Mouse (Mus musculus): ENCODE measurements at regions not wholly inside any gene's neighbourhood (a gene's known extent, or its start where the extent isn't known, plus 50 kb on each side); places are given as distances from the start of the nearest gene placed in this dataset.

- Histone ChIP-seq H3K4me3 (replicated peaks) (no peak overlapping the region), H3K27ac (no peak overlapping the region), H3K9ac (no peak overlapping the region), H3K27me3 (no peaks in the 10 kb centered on the region), H3K4me2 (no peak overlapping the region), H3K36me3 (no peaks in the 10 kb centered on the region), H3K9me3 (replicated peaks) (no peaks in the 10 kb centered on the region), H3K4me1 (no peaks in the 10 kb centered on the region)
- 100% methylated on average over 1 of the region's 1 CpGs for WGBS
- ATAC-seq (replicated peaks; ENCODE audit: low FRiP score): no peak
Observed at GRCm38 (mm10) chr11:19392190-19392589, 373.4 kb upstream of the Meis1 start.

GRCm38 (mm10) chr11:19394372-19394771, 375.6 kb upstream of the Meis1 start:
- no peaks in the 10 kb centered on the region for H3K27me3 ChIP-seq
- H3K4me1 ChIP-seq: no peaks in the 10 kb centered on the region
- 0 out of 2 replicates have a peak, but pooled peaks have one; percentile 43 for ATAC-seq (replicated peaks; ENCODE audit: low FRiP score)

GRCm38 (mm10) chr11:19400396-19400795, 381.6 kb upstream of the Meis1 start:
- no peak overlapping the region for H3K9ac ChIP-seq
- no peak overlapping the region for H3K27ac ChIP-seq
- no peaks in the 10 kb centered on the region for H3K27me3 ChIP-seq
- WGBS: 88% methylated on average over 7 of the region's 7 CpGs
- no peaks in the 10 kb centered on the region for H3K36me3 ChIP-seq
- H3K4me1 ChIP-seq: no peaks in the 10 kb centered on the region
- H3K4me2 ChIP-seq: no peak overlapping the region
- no peak overlapping the region for H3K4me3 ChIP-seq (replicated peaks)
- no peak for ATAC-seq (replicated peaks; ENCODE audit: low FRiP score)
- no peaks in the 10 kb centered on the region for H3K9me3 ChIP-seq (replicated peaks)

More at GRCm38 (mm10) chr11:19394372-19394771, 375.6 kb upstream of the Meis1 start:
- no peaks in the 10 kb centered on the region for H3K9me3 ChIP-seq (replicated peaks)
- H3K9ac ChIP-seq: no peak overlapping the region
- no peak overlapping the region for H3K27ac ChIP-seq
- H3K4me2 ChIP-seq: no peak overlapping the region
- H3K36me3 ChIP-seq: no peaks in the 10 kb centered on the region
- H3K4me3 ChIP-seq (replicated peaks): no peak overlapping the region

GRCm38 (mm10) chr11:19420143-19420542, 401.4 kb upstream of the Meis1 start:
- no peak overlapping the region for H3K9ac ChIP-seq
- no peak for ATAC-seq (replicated peaks; ENCODE audit: low FRiP score)
- no peak overlapping the region for H3K27ac ChIP-seq
- H3K4me1 ChIP-seq: peaks cover 15% of the 10 kb centered on the region
- 86% methylated on average over 2 of the region's 2 CpGs for WGBS
- no peak overlapping the region for H3K4me3 ChIP-seq (replicated peaks)
- H3K27me3 ChIP-seq: no peaks in the 10 kb centered on the region
- no peaks in the 10 kb centered on the region for H3K9me3 ChIP-seq (replicated peaks)
- no peaks in the 10 kb centered on the region for H3K36me3 ChIP-seq
- no peak overlapping the region for H3K4me2 ChIP-seq

- peaks cover 15% of the 10 kb centered on the region for H3K4me1 ChIP-seq
- no peak overlapping the region for H3K4me3 ChIP-seq (replicated peaks)
- H3K4me2 ChIP-seq: peak overlapping the region; percentile 52
- no peak for ATAC-seq (replicated peaks; ENCODE audit: low FRiP score)
- no peaks in the 10 kb centered on the region for H3K9me3 ChIP-seq (replicated peaks)
- no peaks in the 10 kb centered on the region for H3K36me3 ChIP-seq
- H3K27me3 ChIP-seq: no peaks in the 10 kb centered on the region
- H3K9ac ChIP-seq: no peak overlapping the region
- H3K27ac ChIP-seq: no peak overlapping the region
Observed at GRCm38 (mm10) chr11:19423268-19423667, 404.5 kb upstream of the Meis1 start.

- peak overlapping the region; percentile 20 for H3K4me3 ChIP-seq (replicated peaks)
- H3K4me2 ChIP-seq: peak overlapping the region; percentile 52
- no peaks in the 10 kb centered on the region for H3K27me3 ChIP-seq
- H3K4me1 ChIP-seq: peaks cover 15% of the 10 kb centered on the region
- peak overlapping the region; percentile 38 for H3K27ac ChIP-seq
- no peaks in the 10 kb centered on the region for H3K9me3 ChIP-seq (replicated peaks)
- WGBS: 16% methylated on average over 20 of the region's 20 CpGs
- no peak overlapping the region for H3K9ac ChIP-seq
- H3K36me3 ChIP-seq: no peaks in the 10 kb centered on the region
- ATAC-seq (replicated peaks; ENCODE audit: low FRiP score): peak; percentile 72
Observed at GRCm38 (mm10) chr11:19423841-19424815, 405.3 kb upstream of the Meis1 start.

GRCm38 (mm10) chr11:19427559-19427958, 408.8 kb upstream of the Meis1 start:
- Histone ChIP-seq H3K27ac (no peak overlapping the region), H3K36me3 (no peaks in the 10 kb centered on the region), H3K9ac (no peak overlapping the region), H3K9me3 (replicated peaks) (no peaks in the 10 kb centered on the region), H3K4me3 (replicated peaks) (no peak overlapping the region), H3K27me3 (no peaks in the 10 kb centered on the region), H3K4me2 (no peak overlapping the region), H3K4me1 (peaks cover 15% of the 10 kb centered on the region)
- 90% methylated on average over 1 of the region's 1 CpGs for WGBS
- ATAC-seq (replicated peaks; ENCODE audit: low FRiP score): no peak

- no peaks in the 10 kb centered on the region for H3K36me3 ChIP-seq
- no peak overlapping the region for H3K4me2 ChIP-seq
- 0 out of 2 replicates have a peak, but pooled peaks have one; percentile 43 for ATAC-seq (replicated peaks; ENCODE audit: low FRiP score)
- 74% methylated on average over 13 of the region's 13 CpGs for WGBS
- no peak overlapping the region for H3K9ac ChIP-seq
- H3K4me1 ChIP-seq: no peaks in the 10 kb centered on the region; the same call in 1 of the 2 replicates
- H3K27ac ChIP-seq: no peak overlapping the region
- H3K4me3 ChIP-seq (replicated peaks): no peak overlapping the region
- H3K27me3 ChIP-seq: no peaks in the 10 kb centered on the region
- no peaks in the 10 kb centered on the region for H3K9me3 ChIP-seq (replicated peaks)
Observed at GRCm38 (mm10) chr11:19433680-19434619, 415.2 kb upstream of the Meis1 start.

GRCm38 (mm10) chr11:19438385-19438784, 419.6 kb upstream of the Meis1 start:
- no peak overlapping the region for H3K4me2 ChIP-seq
- no peak for ATAC-seq (replicated peaks; ENCODE audit: low FRiP score)
- H3K4me1 ChIP-seq: no peaks in the 10 kb centered on the region; the same call in 1 of the 2 replicates
- H3K27me3 ChIP-seq: no peaks in the 10 kb centered on the region
- WGBS: 90% methylated on average over 5 of the region's 5 CpGs
- no peaks in the 10 kb centered on the region for H3K9me3 ChIP-seq (replicated peaks)
- no peak overlapping the region for H3K4me3 ChIP-seq (replicated peaks)
- no peaks in the 10 kb centered on the region for H3K36me3 ChIP-seq
- no peak overlapping the region for H3K27ac ChIP-seq
- no peak overlapping the region for H3K9ac ChIP-seq

GRCm38 (mm10) chr11:19441936-19442335, 423.2 kb upstream of the Meis1 start:
- no peak overlapping the region for H3K4me3 ChIP-seq (replicated peaks)
- H3K9me3 ChIP-seq (replicated peaks): no peaks in the 10 kb centered on the region
- no peak overlapping the region for H3K4me2 ChIP-seq
- WGBS: 81% methylated on average over 4 of the region's 4 CpGs
- no peaks in the 10 kb centered on the region for H3K27me3 ChIP-seq
- H3K4me1 ChIP-seq: no peaks in the 10 kb centered on the region
- no peaks in the 10 kb centered on the region for H3K36me3 ChIP-seq
- ATAC-seq (replicated peaks; ENCODE audit: low FRiP score): no peak
- H3K9ac ChIP-seq: no peak overlapping the region
- H3K27ac ChIP-seq: no peak overlapping the region

- H3K4me1 ChIP-seq: no peaks in the 10 kb centered on the region
- H3K9me3 ChIP-seq (replicated peaks): no peaks in the 10 kb centered on the region
- H3K4me3 ChIP-seq (replicated peaks): no peak overlapping the region
- H3K4me2 ChIP-seq: no peak overlapping the region
- ATAC-seq (replicated peaks; ENCODE audit: low FRiP score): no peak
- H3K9ac ChIP-seq: no peak overlapping the region
- WGBS: 92% methylated on average over 12 of the region's 12 CpGs
- H3K27ac ChIP-seq: no peak overlapping the region
- no peaks in the 10 kb centered on the region for H3K27me3 ChIP-seq
- no peaks in the 10 kb centered on the region for H3K36me3 ChIP-seq
Observed at GRCm38 (mm10) chr11:19455391-19456290, 436.9 kb upstream of the Meis1 start.
